Mouse (Mus musculus): ENCODE measurements around the gene Psmc3.

DNA sequence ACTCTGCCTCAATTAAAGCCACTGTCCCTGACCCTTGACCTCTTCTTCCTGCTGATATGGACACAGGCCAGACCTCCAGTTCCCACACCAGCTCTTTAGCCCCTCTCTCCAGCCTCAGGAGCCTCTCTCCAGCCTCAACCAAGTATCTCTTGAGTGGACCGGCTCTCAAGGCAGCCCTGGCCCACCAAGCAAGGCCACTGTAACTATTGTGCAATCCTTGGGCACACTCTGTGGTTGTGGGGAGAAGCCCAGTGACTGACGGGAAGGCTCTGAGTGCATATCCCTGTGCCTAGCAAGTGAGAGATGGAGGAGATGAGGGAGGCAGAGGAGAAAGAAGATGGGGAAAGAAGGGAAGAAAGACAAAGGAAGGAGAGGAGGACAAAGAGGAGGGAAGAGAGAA lies 44.3 kb downstream of the Psmc3 start:
- TF ChIP-seq POLR2A (IDR thresholded peaks at IDR 0.05; ENCODE audit: extremely low read depth, insufficient read depth, low read length) (no peak), CTCF (IDR thresholded peaks at IDR 0.05; ENCODE audit: low read depth, low read length) (no peak)

Data from liver, adult 2 months (tissue).